Mouse (Mus musculus): ENCODE data around the gene Wdr90. TPM values are rescaled to one million over a fixed set of nuclear protein-coding genes. Genes with fewer than 3 reads are reported as not detected.

Gene Wdr90
- polyA plus RNA-seq, 1 experiment from 2014 or later: 34.1 TPM

- Histone ChIP-seq H3K9ac (peak overlapping the region; percentile 67), H3K4me2 (peak overlapping the region; percentile 98), H3K36me3 (ENCODE audit: insufficient read depth) (peaks cover 59% of the 10 kb centered on the region), H3K9me3 (ENCODE audit: low read depth, low read length) (no peaks in the 10 kb centered on the region), H3K27me3 (ENCODE audit: insufficient read depth, low read length) (no peaks in the 10 kb centered on the region), H3K4me1 (ENCODE audit: insufficient read depth) (peaks cover 35% of the 10 kb centered on the region), H3K4me3 (ENCODE audit: low read depth, low read length) (peak overlapping the region; percentile 82), H3K27ac (ENCODE audit: low read depth) (peak overlapping the region; percentile 91)
- ATAC-seq (ENCODE audit: insufficient read depth): no peak
- TF ChIP-seq CTCF (IDR thresholded peaks at IDR 0.05; ENCODE audit: low read depth): no peak
- 27% methylated on average over 8 of the region's 8 CpGs for WGBS
- no peak for DNase-seq
Measured at GRCm38 (mm10) chr17:25829558-25830017, 31.7 kb downstream of the Wdr90 start.

- TF ChIP-seq CTCF (IDR thresholded peaks at IDR 0.05; ENCODE audit: low read depth): peak; percentile 62
- Histone ChIP-seq H3K27ac (ENCODE audit: low read depth) (peak within 1 kb of the TSS; percentile 91), H3K4me2 (peak within 1 kb of the TSS; percentile 98), H3K27me3 (ENCODE audit: insufficient read depth, low read length) (no peaks in the 10 kb centered on the region), H3K9me3 (ENCODE audit: low read depth, low read length) (no peaks in the 10 kb centered on the region), H3K4me3 (ENCODE audit: low read depth, low read length) (peak within 1 kb of the TSS; percentile 82), H3K36me3 (ENCODE audit: insufficient read depth) (peaks cover 57% of the 10 kb centered on the region), H3K4me1 (ENCODE audit: insufficient read depth) (peaks cover 33% of the 10 kb centered on the region), H3K9ac (peak within 1 kb of the TSS; percentile 67)
- WGBS: 5% methylated on average over 32 of the region's 32 CpGs
- ATAC-seq (ENCODE audit: insufficient read depth): peak; percentile 26; the same call in 1 of the 2 replicates
- DNase-seq: peak; percentile 91
Measured at GRCm38 (mm10) chr17:25828712-25829557, 32.4 kb downstream of the Wdr90 start, which contains the start of gene Jmjd8. Gene Jmjd8, plus strand, starts transcription at chr17:25828867.

DNA sequence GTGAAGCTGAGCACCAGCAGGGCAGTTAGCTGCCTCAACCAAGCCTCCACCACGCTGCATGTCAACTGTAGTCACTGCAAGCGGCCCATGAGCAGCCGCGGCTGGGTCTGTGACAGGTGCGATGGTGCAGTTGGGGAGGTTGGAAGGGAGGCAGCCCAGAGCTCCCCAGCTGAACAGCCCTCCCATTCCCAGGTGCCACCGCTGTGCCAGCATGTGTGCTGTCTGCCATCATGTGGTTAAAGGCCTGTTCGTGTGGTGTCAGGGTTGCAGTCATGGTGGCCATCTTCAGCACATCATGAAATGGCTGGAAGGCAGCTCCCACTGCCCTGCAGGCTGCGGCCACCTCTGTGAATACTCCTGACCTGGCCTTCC lies 33.1 kb downstream of the Wdr90 start:
- Histone ChIP-seq H3K9me3 (ENCODE audit: low read depth, low read length) (no peaks in the 10 kb centered on the region), H3K9ac (peak overlapping the region; percentile 67; the same call in 1 of the 2 replicates), H3K4me1 (ENCODE audit: insufficient read depth) (peaks cover 33% of the 10 kb centered on the region), H3K27me3 (ENCODE audit: insufficient read depth, low read length) (no peaks in the 10 kb centered on the region), H3K27ac (ENCODE audit: low read depth) (peak overlapping the region; percentile 91; the same call in 1 of the 2 replicates), H3K4me3 (ENCODE audit: low read depth, low read length) (peak overlapping the region; percentile 82), H3K36me3 (ENCODE audit: insufficient read depth) (peaks cover 57% of the 10 kb centered on the region), H3K4me2 (peak overlapping the region; percentile 98)
- 82% methylated on average over 8 of the region's 8 CpGs for WGBS
- no peak for TF ChIP-seq CTCF (IDR thresholded peaks at IDR 0.05; ENCODE audit: low read depth)
- no peak for ATAC-seq (ENCODE audit: insufficient read depth)
- DNase-seq: no peak

DNA sequence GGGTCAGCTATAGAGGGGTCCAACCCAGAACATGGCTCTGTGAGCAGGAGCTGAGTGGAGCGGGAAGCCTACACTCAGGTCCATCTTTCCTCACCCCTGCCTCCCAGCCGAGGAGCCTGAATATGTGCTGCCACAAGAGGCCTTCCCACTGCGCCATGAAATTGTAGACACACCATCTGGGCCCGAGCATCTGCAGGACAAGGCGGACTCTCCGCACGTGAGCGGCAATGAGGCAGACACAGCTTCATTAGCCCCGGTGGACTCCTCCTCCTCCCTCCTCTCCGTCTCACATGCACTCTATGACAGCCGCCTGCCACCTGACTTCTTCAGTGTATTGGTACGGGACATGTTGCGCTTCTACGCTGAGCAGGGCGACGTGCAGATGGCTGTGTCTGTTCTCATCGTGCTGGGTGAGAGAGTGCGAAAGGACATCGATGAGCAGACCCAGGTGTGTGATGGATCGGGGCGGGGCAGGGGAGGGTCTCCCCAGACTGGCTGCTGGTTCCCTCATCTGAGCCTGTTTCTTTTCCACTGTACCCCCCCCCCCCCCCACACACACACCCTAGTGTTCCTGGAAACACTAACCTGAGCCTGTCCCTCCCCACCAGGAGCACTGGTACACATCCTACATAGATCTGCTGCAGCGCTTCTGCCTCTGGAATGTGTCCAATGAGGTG lies 33.6 kb downstream of the Wdr90 start:
- Histone ChIP-seq H3K27ac (ENCODE audit: low read depth) (no peak overlapping the region), H3K4me3 (ENCODE audit: low read depth, low read length) (no peak overlapping the region), H3K4me2 (no peak overlapping the region), H3K27me3 (ENCODE audit: insufficient read depth, low read length) (no peaks in the 10 kb centered on the region), H3K4me1 (ENCODE audit: insufficient read depth) (peaks cover 33% of the 10 kb centered on the region), H3K9me3 (ENCODE audit: low read depth, low read length) (no peaks in the 10 kb centered on the region), H3K36me3 (ENCODE audit: insufficient read depth) (peaks cover 57% of the 10 kb centered on the region), H3K9ac (no peak overlapping the region)
- no peak for TF ChIP-seq CTCF (IDR thresholded peaks at IDR 0.05; ENCODE audit: low read depth)
- DNase-seq: no peak
- 89% methylated on average over 22 of the region's 22 CpGs for WGBS
- no peak for ATAC-seq (ENCODE audit: insufficient read depth)

DNA sequence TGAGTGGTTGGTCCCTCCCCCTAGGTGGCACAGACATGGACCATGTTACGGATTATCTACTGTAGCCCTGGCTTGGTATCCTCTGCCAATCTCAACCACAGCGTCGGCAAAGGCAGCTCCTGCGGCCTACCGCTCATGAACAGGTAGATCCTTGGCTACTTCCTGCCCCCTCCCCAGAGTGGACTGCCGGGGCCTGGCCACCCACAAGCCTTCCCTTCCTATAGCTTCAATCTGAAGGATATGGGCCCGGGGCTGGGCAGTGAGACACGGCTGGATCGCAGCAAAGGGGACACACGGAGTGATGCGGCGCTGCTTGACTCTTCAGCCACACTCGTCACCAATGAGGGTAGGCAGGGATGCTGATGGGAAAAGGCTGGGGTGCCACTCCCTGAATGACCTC lies 34.3 kb downstream of the Wdr90 start:
- no peak for TF ChIP-seq CTCF (IDR thresholded peaks at IDR 0.05; ENCODE audit: low read depth)
- peaks cover 33% of the 10 kb centered on the region for H3K4me1 ChIP-seq (ENCODE audit: insufficient read depth)
- peaks cover 56% of the 10 kb centered on the region for H3K36me3 ChIP-seq (ENCODE audit: insufficient read depth)

DNA sequence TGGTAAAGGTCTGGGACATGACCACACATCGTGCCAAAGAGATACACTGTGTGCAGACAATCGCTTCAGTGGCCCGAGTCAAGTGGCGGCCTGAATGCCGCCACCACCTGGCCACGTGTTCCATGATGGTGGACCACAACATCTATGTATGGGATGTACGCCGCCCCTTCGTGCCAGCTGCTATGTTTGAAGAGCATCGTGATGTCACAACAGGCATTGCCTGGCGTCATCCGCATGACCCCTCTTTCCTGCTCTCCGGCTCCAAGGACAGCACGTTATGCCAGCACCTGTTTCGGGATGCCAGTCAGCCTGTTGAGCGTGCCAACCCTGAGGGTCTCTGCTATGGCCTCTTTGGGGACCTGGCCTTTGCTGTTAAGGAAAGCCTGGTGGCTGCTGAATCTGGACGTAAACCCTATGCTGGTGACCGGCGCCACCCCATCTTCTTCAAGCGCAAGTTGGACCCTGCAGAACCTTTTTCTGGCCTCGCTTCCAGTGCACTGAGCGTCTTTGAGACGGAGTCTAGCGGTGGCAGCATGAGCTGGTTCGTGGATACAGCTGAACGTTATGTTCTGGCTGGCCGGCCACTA lies 35.2 kb downstream of the Wdr90 start:
- H3K27ac ChIP-seq (ENCODE audit: low read depth): no peak overlapping the region
- no peaks in the 10 kb centered on the region for H3K27me3 ChIP-seq (ENCODE audit: insufficient read depth, low read length)
- no peaks in the 10 kb centered on the region for H3K9me3 ChIP-seq (ENCODE audit: low read depth, low read length)
- H3K4me1 ChIP-seq (ENCODE audit: insufficient read depth): peaks cover 25% of the 10 kb centered on the region
- no peak overlapping the region for H3K4me2 ChIP-seq
- DNase-seq (no peak), ATAC-seq (ENCODE audit: insufficient read depth) (no peak)
- peaks cover 47% of the 10 kb centered on the region for H3K36me3 ChIP-seq (ENCODE audit: insufficient read depth)
- WGBS: 92% methylated on average over 27 of the region's 27 CpGs
- TF ChIP-seq CTCF (IDR thresholded peaks at IDR 0.05; ENCODE audit: low read depth): no peak
- no peak overlapping the region for H3K4me3 ChIP-seq (ENCODE audit: low read depth, low read length)
- H3K9ac ChIP-seq: no peak overlapping the region

More for the DNA sequence above, 34.3 kb downstream of the Wdr90 start:
- Histone ChIP-seq H3K4me3 (ENCODE audit: low read depth, low read length) (no peak overlapping the region), H3K9ac (no peak overlapping the region; the same call in 1 of the 2 replicates), H3K9me3 (ENCODE audit: low read depth, low read length) (no peaks in the 10 kb centered on the region), H3K4me2 (no peak overlapping the region), H3K27ac (ENCODE audit: low read depth) (no peak overlapping the region), H3K27me3 (ENCODE audit: insufficient read depth, low read length) (no peaks in the 10 kb centered on the region)
- 91% methylated on average over 13 of the region's 13 CpGs for whole genome bisulfite sequencing
- ATAC-seq (ENCODE audit: insufficient read depth) (no peak), DNase-seq (no peak)

Data from lung, embryonic 14.5 days (tissue).